Mouse (Mus musculus): Measurements from ENCODE around the gene Gm10959.
A peak's percentile ranks its signal among the peaks of the same experiment; 100 is the strongest.

Gene Gm10959

GRCm38 (mm10) chr3:122888371-122888819, 30.8 kb downstream of the Gm10959 start:
- DNase-seq, result no peak

- DNase-seq, result no peak
Measured at GRCm38 (mm10) chr3:122887505-122888301, 31.5 kb downstream of the Gm10959 start.

GRCm38 (mm10) chr3:122878705-122879315, 40.4 kb downstream of the Gm10959 start:
- no peak for DNase-seq

- no peak for DNase-seq
Measured at GRCm38 (mm10) chr3:122877543-122877942, 41.6 kb downstream of the Gm10959 start.

GRCm38 (mm10) chr3:122876870-122877269, 42.3 kb downstream of the Gm10959 start:
- no peak for DNase-seq

GRCm38 (mm10) chr3:122871596-122871995, 47.6 kb downstream of the Gm10959 start:
- no peak for DNase-seq

- no peak for DNase-seq
Measured at GRCm38 (mm10) chr3:122868270-122868669, 50.9 kb downstream of the Gm10959 start.

GRCm38 (mm10) chr3:122865092-122865491, 54.1 kb downstream of the Gm10959 start:
- DNase-seq, result peak; percentile 10
